Mouse (Mus musculus) olfactory bulb, adult 2 months (tissue): ENCODE measurements at regions not wholly inside any gene's neighbourhood (a gene's known extent, or its start where the extent isn't known, plus 50 kb on each side); places are given as distances from the start of the nearest gene placed in this dataset.
A peak's percentile ranks its signal among the peaks of the same experiment; 100 is the strongest.

Experiments
- H3K27ac ChIP-seq: fragments of 200-500 bp; 2 replicates; pipeline ENCODE4 v1.5.1; 2012; ENCODE audit warnings: low read depth, low read length; ENCODE audit not compliant: insufficient read depth
- H3K4me1 ChIP-seq: fragments of 200-500 bp; 2 replicates; pipeline ENCODE4 v1.6.1; 2012; ENCODE audit warnings: low read length; ENCODE audit not compliant: control insufficient read depth, insufficient read depth
- H3K4me3 ChIP-seq: fragments of 200-500 bp; 2 replicates; pipeline ENCODE4 v1.5.1; 2012; ENCODE audit warnings: mild to moderate bottlenecking, low read depth, low read length, moderate library complexity; ENCODE audit not compliant: insufficient read depth
- CTCF ChIP-seq: fragments of 200-500 bp; IDR thresholded peaks from 2 replicates; pipeline ENCODE4 v1.5.1; 2012; ENCODE audit warnings: low read depth, mild to moderate bottlenecking, low read length, moderate library complexity; ENCODE audit not compliant: insufficient read depth
- POLR2A ChIP-seq: fragments of 200-500 bp; IDR thresholded peaks from 2 replicates; pipeline ENCODE4 v1.6.1; 2012; ENCODE audit warnings: mild to moderate bottlenecking, low read depth, low read length, moderate library complexity; ENCODE audit not compliant: insufficient read depth
- WGBS: fragments of 180-500 bp; shearing (Covaris S2); methylation state at CpG from one replicate; pipeline ENCODE4 v1.1.7; 2018; 5-methylcytosine and 5-hydroxymethylcytosine counted together

DNA sequence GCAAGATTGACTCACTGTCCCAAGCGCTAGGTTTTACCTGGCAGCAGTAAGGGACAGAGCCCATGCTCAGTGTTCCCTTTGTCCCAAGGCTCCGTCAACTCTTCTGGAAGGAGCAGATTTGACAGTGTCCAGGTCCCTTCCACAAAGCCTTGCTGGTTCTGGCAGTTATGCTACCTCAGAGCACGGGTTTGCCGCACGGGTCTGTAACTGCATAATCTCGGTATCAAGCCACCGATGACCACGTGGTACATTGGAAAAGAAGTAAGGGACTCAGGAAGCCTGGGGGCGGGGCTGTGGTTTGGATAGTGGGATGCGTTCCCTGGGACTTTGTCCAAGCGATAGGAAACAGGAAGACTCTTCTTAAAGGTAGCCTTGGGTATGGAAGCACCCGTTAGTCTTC is 319.3 kb downstream of the Mtx2 start:
- H3K27ac ChIP-seq: no peak overlapping the region
- no peak overlapping the region for H3K4me3 ChIP-seq
- TF ChIP-seq CTCF (no peak), POLR2A (no peak)
- 85% methylated on average over 12 of the region's 12 CpGs for WGBS
- no peaks in the 10 kb centered on the region for H3K4me1 ChIP-seq

DNA sequence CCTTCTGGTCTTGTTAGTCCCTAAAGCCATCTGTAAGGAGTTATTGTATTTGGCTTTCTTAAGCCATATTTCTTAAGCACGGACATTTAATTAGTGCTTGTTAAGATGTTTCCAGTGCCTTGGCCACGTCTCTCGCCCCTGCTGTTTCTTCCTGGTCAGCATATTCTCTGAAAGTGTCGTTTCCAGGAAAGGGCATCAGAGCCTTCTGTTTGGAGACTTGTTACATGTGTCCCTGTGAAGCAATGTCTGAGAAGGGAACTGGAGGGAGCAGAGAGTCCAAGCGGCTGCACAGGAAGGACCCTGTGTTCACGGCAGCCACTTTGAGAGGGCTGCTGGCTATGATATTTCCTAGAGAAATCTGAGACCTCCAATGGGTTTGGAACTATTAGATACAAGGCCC is 320.7 kb downstream of the Mtx2 start:
- TF ChIP-seq POLR2A (no peak), CTCF (no peak)
- WGBS: 67% methylated on average over 6 of the region's 6 CpGs
- no peak overlapping the region for H3K27ac ChIP-seq

DNA sequence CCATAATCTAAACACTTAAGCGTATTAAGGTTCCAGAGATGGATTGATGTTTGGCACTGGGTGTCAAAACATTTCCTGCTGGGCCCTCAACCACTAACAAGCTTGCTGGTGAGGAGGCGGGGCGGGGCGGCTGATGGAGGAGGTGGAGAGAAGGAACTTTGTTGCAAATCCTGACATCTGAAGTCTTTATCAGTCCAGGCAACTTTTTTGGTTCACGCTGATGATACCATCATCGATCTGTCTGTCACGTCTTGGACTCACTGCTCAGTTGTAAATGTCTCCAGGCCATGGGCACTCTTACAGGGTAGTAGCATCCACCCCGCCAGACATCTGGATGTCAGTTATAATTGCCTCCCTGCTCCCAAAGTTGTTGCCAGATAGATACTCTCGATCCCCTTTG is 321.8 kb downstream of the Mtx2 start:
- Histone ChIP-seq H3K27ac (no peak overlapping the region), H3K4me3 (no peak overlapping the region), H3K4me1 (no peaks in the 10 kb centered on the region)
- WGBS: 89% methylated on average over 9 of the region's 9 CpGs
- TF ChIP-seq POLR2A (no peak), CTCF (no peak)

More for the DNA sequence above, 320.7 kb downstream of the Mtx2 start:
- Histone ChIP-seq H3K4me3 (no peak overlapping the region), H3K4me1 (no peaks in the 10 kb centered on the region)

DNA sequence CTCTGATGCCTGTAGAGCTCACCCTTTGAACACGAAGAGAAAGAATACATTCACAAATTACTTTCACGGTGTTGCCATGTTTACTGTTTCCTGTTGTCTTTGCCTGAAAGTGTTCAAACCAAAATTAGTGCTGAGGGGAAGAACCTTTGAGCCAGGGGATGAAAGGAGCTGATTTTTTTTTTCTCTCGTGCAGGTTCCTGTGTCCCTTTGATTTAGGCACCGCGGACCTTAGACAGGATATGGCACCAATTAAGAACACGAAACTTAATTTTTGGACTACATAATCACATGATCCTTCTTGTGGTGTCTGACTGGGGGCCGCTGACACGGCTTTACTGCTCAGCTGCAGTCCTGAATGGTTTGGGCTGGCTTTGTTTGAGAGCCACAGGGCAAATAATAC is 322.4 kb downstream of the Mtx2 start:
- no peak overlapping the region for H3K4me3 ChIP-seq
- H3K27ac ChIP-seq: no peak overlapping the region
- H3K4me1 ChIP-seq: no peaks in the 10 kb centered on the region
- 75% methylated on average over 8 of the region's 8 CpGs for WGBS
- TF ChIP-seq CTCF (no peak), POLR2A (no peak)

DNA sequence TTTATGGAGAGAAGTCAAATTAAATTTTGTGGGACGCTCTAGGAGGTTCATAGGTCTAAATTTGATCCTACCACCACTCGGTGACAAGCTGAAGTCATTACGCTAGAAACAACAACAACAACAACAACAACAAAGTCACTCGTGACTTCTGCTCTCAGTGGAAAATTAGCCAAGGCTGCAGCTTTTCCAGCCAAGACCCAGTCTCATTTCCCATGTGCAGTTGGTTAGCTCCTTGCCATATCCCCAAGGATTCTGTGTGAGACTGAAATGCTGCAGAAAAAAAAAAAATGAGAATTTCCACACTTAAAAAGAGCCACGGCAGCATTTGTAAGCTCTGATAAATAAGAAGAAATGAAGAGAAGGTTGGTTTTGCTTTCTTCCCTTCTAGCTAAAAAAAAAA is 323.4 kb downstream of the Mtx2 start:
- TF ChIP-seq POLR2A: no peak
- no peak for TF ChIP-seq CTCF
- 82% methylated on average over 5 of the region's 5 CpGs for WGBS
- no peak overlapping the region for H3K27ac ChIP-seq
- no peak overlapping the region for H3K4me3 ChIP-seq
- H3K4me1 ChIP-seq: no peaks in the 10 kb centered on the region

DNA sequence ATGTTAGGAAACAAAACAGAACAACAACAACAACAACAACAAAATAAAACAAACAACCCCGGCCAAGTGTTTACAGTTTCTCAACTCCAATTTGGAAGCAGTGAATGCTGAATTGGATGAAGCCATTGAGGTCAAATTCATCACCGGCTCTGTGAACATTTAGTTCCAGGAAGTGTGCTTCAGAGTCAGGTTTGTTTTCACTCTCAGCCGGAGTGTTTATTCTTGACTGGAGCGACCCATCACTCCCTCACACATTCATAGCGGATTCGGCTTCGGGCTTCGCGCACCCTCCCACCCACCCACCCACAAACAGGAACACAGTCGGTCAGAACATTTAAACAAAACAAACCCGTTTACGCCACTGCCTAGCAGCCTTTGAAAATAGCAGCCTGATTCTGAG is 324.0 kb downstream of the Mtx2 start:
- H3K4me3 ChIP-seq: no peak overlapping the region
- H3K4me1 ChIP-seq: no peaks in the 10 kb centered on the region
- H3K27ac ChIP-seq: no peak overlapping the region
- TF ChIP-seq CTCF: no peak
- TF ChIP-seq POLR2A: no peak
- WGBS: 30% methylated on average over 12 of the region's 12 CpGs

DNA sequence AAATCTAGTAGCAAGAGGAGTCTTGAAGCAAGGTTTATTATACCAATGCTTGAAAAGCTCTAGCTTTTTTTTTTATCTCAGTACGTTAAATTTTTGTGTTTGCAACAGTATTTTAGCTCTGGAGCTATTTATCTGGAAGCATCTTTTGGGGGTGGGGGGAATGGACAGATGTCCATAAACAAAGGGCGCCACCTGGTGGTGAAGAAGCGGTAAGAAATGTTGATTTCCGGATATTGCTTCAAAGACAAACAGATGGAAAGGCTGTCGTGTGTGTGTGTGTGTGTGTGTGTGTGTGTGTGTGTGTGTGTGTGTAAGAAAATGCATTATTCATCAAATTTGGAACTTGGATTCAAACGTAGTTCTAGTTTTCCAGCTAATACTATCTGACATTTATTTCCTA is 325.4 kb downstream of the Mtx2 start:
- Histone ChIP-seq H3K27ac (no peak overlapping the region), H3K4me3 (no peak overlapping the region), H3K4me1 (no peaks in the 10 kb centered on the region)
- no peak for TF ChIP-seq POLR2A
- no peak for TF ChIP-seq CTCF
- 17% methylated on average over 6 of the region's 6 CpGs for WGBS

DNA sequence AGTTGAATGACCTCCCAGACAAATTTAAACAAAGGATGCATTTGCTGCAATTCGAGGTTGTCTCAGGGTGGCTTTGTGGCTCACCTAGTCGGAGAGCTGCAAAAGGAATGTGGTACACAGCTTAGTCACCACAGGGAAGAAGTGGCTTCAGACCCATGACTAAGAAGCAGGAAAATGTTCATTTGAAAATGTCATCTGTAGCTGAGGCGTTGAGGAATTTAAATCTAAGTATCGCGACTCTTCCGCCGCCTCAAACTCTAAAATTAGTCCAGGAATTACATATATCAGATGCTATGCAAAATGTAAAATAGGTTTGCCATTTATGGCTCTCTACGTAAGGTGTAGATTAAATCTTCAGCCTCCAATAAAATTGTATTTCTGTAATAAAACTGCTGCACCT is 325.9 kb downstream of the Mtx2 start:
- H3K4me3 ChIP-seq: no peak overlapping the region
- no peak overlapping the region for H3K27ac ChIP-seq
- WGBS: 75% methylated on average over 8 of the region's 8 CpGs
- TF ChIP-seq CTCF (no peak), POLR2A (no peak)
- no peaks in the 10 kb centered on the region for H3K4me1 ChIP-seq

DNA sequence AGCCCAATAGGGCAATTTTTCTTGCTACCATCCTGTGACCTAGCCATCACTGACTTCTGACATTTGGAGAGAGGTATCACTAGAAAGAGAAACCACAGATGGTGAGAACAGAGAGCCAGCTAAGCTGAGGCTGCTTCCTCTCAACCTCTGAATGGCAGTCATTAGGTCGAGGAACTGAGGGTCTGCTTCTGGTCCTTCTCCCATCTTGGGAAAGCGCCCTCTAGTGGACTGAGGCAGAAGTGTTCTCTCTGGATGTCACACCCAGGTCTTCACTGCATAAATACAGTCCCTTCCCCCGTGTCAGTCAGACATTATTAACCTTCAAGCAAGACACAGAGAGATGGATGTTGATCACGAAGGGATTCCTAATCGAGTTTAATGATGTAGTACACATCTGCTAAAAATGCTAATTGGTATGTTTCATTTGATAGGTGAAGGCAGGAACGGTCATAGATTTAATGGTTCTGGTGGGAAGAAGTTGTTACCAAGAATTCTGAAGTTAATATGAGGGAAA is 326.9 kb downstream of the Mtx2 start:
- WGBS: 34% methylated on average over 6 of the region's 6 CpGs
- Histone ChIP-seq H3K27ac (no peak overlapping the region), H3K4me1 (no peaks in the 10 kb centered on the region), H3K4me3 (no peak overlapping the region)
- TF ChIP-seq CTCF (peak; percentile 41; the same call in 1 of the 2 replicates), POLR2A (no peak)

DNA sequence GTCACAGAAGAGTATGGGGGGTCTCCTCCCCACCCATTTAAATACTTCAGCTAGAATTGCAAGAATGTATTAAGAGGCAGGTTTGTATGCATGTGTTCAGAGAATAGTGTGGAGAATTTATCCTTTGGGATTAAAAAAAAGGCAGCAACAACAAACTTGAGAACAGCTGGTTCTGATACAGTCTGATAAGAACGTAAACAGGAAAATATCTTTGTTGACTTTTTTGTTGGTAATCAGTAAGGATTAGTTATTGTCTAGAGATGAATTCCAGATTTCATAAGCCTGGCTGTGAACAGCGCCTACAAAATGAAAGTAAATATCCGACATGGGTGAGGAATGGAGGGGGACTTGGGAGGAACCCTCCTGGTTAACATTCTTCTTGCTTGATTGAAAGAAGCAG is 328.8 kb downstream of the Mtx2 start:
- TF ChIP-seq CTCF (no peak), POLR2A (no peak)
- Histone ChIP-seq H3K4me1 (no peaks in the 10 kb centered on the region), H3K27ac (no peak overlapping the region), H3K4me3 (no peak overlapping the region)
- 85% methylated on average over 3 of the region's 3 CpGs for WGBS
